Mouse (Mus musculus) heart, adult 2 months (tissue): ENCODE data around the gene Smad1.

Experiments used
- CTCF ChIP-seq: fragments of 200-600 bp; IDR thresholded peaks from 2 replicates; pipeline ENCODE4 v1.8.1; 2022; ENCODE audit warnings: antibody characterized with exemption, mild to moderate bottlenecking, moderate library complexity
- POLR2A ChIP-seq: fragments of 200-500 bp; IDR thresholded peaks from 2 replicates; pipeline ENCODE4 v1.6.1; 2011; ENCODE audit warnings: mild to moderate bottlenecking, low read depth, low read length, control low read depth; ENCODE audit not compliant: insufficient read depth

DNA sequence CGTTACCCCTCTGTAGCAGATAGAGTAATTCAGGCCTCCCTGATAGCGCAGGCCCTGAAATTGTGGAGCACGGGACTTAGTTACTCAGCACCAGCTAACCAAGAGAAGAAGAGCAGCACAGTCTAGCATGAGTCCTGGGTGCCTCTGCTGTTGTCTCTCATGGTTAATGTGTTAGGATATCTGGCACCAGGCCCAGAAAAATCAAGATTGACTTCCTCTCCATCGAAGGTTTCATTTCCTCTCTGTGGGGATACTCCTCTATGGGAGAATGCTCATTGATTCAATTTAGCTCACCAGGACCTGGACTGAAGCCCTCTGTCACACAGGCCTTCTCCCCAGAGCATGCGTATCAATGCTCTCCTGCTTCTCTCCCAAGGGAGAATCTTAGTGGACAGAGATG, 15.6 kb upstream of the Smad1 start:
- TF ChIP-seq CTCF (no peak), POLR2A (no peak)
